Mouse (Mus musculus) neural tube, embryonic 15.5 days (tissue): ENCODE data around the gene Fras1. TPM values are rescaled to one million over a fixed set of nuclear protein-coding genes. Genes with fewer than 3 reads are reported as not detected.

ENCODE experiments used
- ATAC-seq: fragments of 200-750 bp; cut with Nextera tagmentation; 2 replicates; pipeline ENCODE4 v1.8.0; 2017; ENCODE audit warnings: mild to moderate bottlenecking, moderate TSS enrichment, moderate library complexity; ENCODE audit not compliant: low FRiP score
- H3K27ac ChIP-seq: fragments of 300-500 bp; sonication (generic); replicated peaks from 2 replicates; pipeline ENCODE4 v1.5.1; 2015; ENCODE audit warnings: mild to moderate bottlenecking, inconsistent platforms
- H3K27me3 ChIP-seq: fragments of 300-500 bp; sonication (generic); replicated peaks from 2 replicates; pipeline ENCODE4 v1.6.1; 2015; ENCODE audit warnings: inconsistent platforms
- H3K36me3 ChIP-seq: fragments of 300-500 bp; sonication (generic); 2 replicates; pipeline ENCODE4 v1.6.1; 2015; ENCODE audit warnings: inconsistent platforms
- H3K4me1 ChIP-seq: fragments of 300-500 bp; sonication (generic); 2 replicates; pipeline ENCODE4 v1.6.1; 2015; ENCODE audit warnings: inconsistent platforms
- H3K4me2 ChIP-seq: fragments of 300-500 bp; sonication (generic); 2 replicates; pipeline ENCODE4 v1.6.1; 2015; ENCODE audit warnings: inconsistent platforms, mild to moderate bottlenecking, moderate library complexity
- H3K4me3 ChIP-seq: fragments of 300-500 bp; sonication (generic); replicated peaks from 2 replicates; pipeline ENCODE4 v1.5.1; 2015; ENCODE audit warnings: mild to moderate bottlenecking, inconsistent platforms
- H3K9ac ChIP-seq: fragments of 300-500 bp; sonication (generic); replicated peaks from 2 replicates; pipeline ENCODE4 v1.6.1; 2015; ENCODE audit warnings: mild to moderate bottlenecking, inconsistent platforms
- H3K9me3 ChIP-seq: fragments of 300-500 bp; sonication (generic); replicated peaks from 2 replicates; pipeline ENCODE4 v1.6.1; 2016; ENCODE audit warnings: inconsistent platforms
- whole genome bisulfite sequencing: fragments of 180-500 bp; shearing (Covaris S2); methylation state at CpG from one replicate; pipeline ENCODE4 v1.1.7; 2015; ENCODE audit warnings: mixed read lengths; 5-methylcytosine and 5-hydroxymethylcytosine counted together
- polyA plus RNA-seq: library from polyadenylated mRNA; unstranded; fragments of >200 nt; fragmentation: Nextera tagmentation; extraction: Ambion mirVana; gene quantifications from 2 replicates; pipeline ENCODE4 v1.2.1, GENCODE M21; 2015

The Fras1 gene
- polyA plus RNA-seq, 1 experiment from 2014 or later: 5.3 TPM

DNA sequence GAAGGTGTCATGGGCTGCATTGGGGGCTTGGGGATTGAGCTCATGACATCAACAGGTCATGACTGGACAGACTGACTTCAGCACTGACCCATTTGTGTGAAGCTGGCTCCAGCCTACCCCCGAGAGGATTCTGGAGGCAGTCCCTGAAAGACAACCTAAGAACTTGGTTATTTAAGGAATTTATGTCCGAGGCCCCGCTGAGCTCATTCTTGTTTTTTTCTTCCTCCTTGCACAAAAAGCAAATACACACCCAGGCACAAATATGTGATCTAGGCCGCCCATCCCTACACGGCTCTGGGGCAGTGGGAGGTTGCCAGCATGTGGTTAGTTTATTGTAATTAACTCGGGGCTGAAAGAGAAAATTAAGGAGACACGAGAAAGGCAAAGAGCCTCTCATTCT is 428.4 kb downstream of the Fras1 start:
- Histone ChIP-seq H3K36me3 (no peaks in the 10 kb centered on the region), H3K4me3 (no peak overlapping the region), H3K27me3 (no peaks in the 10 kb centered on the region), H3K27ac (no peak overlapping the region), H3K4me2 (no peak overlapping the region), H3K4me1 (no peaks in the 10 kb centered on the region; the same call in 1 of the 2 replicates), H3K9ac (no peak overlapping the region), H3K9me3 (no peaks in the 10 kb centered on the region)
- WGBS: 23% methylated on average over 7 of the region's 7 CpGs
- ATAC-seq: no peak

DNA sequence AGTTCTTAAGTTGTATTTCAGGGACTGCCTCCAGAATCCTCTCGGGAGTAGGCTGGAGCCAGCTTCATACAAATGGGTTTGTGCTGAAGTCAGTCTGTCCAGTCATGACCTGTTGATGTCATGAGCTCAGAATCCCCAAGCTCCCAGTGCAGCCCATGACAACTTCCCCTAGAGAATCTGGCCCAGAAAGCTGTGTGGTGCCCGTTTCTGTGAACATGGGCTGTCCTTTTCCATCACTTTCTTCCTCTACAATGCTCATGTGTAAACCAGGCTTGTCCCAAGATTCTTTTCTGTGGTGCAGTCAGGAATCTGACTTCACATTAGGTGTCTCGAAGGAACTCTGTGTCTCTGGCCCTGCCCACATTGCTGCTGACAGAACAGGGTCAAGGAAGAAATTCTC is 429.3 kb downstream of the Fras1 start:
- Histone ChIP-seq H3K9me3 (no peaks in the 10 kb centered on the region), H3K27ac (no peak overlapping the region), H3K4me2 (no peak overlapping the region), H3K27me3 (no peaks in the 10 kb centered on the region), H3K9ac (no peak overlapping the region), H3K4me3 (no peak overlapping the region), H3K36me3 (no peaks in the 10 kb centered on the region), H3K4me1 (no peaks in the 10 kb centered on the region; the same call in 1 of the 2 replicates)
- 62% methylated on average over 3 of the region's 3 CpGs for WGBS
- no peak for ATAC-seq

DNA sequence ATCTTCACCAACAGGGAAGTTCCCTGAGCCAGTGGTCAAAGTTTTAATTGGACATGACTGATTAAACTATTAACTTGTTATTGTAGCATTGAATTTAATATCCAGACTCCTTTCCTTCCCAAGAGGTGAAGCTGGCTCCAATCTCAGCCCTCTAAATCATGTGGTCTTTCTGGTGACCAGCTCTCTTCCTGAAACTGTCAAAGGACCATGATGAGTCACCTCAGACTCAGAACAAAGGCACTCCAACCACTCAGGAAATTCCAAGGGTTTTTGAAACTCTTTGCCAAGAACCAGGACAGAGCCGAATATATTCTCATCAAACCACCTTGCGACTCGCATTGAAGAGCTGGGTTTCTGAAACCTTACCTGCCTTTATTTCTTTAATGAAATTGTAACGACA is 430.5 kb downstream of the Fras1 start:
- WGBS: 87% methylated on average over 4 of the region's 4 CpGs
- Histone ChIP-seq H3K27ac (no peak overlapping the region), H3K36me3 (no peaks in the 10 kb centered on the region), H3K4me3 (no peak overlapping the region), H3K4me2 (no peak overlapping the region), H3K4me1 (no peaks in the 10 kb centered on the region; the same call in 1 of the 2 replicates), H3K27me3 (no peaks in the 10 kb centered on the region), H3K9me3 (no peaks in the 10 kb centered on the region), H3K9ac (no peak overlapping the region)
- no peak for ATAC-seq

DNA sequence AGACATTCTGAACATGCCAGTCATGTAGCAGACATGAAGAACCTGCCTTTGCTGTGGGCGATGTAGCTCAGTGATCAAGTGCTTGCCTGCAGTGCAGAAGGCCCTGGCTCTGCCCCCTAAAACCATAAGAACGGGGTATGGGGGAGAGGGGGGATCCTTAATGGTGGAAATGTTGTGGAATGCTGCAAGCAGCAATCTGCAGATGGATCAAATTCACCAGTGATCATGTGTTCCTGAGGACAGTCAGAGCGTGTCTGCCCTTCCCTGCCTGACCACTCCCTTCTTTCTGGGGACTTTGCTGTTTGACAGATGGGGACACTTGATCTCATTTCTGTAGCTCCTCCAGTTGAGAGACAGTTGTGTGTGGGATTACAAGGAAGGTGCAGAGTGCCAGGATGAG is 431.1 kb downstream of the Fras1 start:
- Histone ChIP-seq H3K27me3 (no peaks in the 10 kb centered on the region), H3K4me2 (no peak overlapping the region), H3K9ac (no peak overlapping the region), H3K27ac (no peak overlapping the region), H3K4me1 (no peaks in the 10 kb centered on the region; the same call in 1 of the 2 replicates), H3K36me3 (no peaks in the 10 kb centered on the region), H3K4me3 (no peak overlapping the region), H3K9me3 (no peaks in the 10 kb centered on the region)
- no peak for ATAC-seq
- WGBS: 86% methylated on average over 3 of the region's 3 CpGs

DNA sequence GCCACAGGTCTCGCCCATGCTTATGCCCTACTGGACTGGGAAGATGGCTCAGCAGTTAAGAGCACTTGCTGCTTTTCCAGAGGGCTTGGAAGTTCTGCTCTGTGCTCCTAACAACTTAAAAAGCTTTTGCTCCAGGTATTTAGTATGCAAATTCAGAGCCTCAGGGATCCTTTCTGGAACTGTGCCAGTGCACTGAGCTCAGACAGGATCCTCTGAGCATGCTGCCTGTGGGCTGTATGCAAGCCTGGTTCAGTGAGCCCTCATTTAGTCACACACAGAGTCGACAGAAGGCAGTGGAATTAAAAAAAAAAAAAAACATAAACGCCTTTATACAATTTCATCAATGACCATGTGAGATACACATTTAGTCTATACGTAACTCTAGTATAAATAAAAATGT is 436.9 kb downstream of the Fras1 start:
- Histone ChIP-seq H3K4me1 (0 out of 2 replicates have a peak, but pooled peaks cover 3% of the 10 kb centered on the region), H3K9ac (no peak overlapping the region), H3K9me3 (no peaks in the 10 kb centered on the region), H3K27ac (no peak overlapping the region), H3K36me3 (no peaks in the 10 kb centered on the region), H3K27me3 (no peaks in the 10 kb centered on the region), H3K4me3 (no peak overlapping the region), H3K4me2 (no peak overlapping the region)
- 62% methylated on average over 4 of the region's 4 CpGs for WGBS
- ATAC-seq: no peak

DNA sequence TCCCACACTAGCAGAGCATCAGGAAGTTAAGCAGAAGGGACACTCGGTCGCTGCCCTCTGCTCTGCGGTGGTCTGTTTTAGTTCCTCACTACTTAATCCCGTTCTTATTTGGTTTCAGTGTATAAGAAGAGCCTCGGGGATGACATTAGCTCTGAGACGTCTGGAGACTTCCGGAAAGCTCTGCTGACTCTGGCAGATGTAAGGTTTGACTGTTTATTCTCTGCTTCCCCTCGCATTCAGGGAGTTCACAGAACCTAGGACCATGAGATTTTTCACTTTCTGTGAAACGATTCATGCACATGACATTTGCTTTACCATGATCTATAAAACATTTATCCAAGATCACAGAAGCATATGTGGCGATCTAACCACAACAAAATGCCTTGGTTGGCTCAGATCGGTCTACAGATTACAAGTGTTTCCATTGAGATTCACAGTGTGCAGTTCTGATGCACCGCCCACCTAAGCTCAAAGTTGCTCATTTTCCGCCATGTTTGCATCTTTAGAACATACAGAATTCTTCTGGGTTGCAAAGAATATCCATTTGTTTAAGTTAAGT is 451.1 kb downstream of the Fras1 start:
- no peaks in the 10 kb centered on the region for H3K27me3 ChIP-seq
- no peak overlapping the region for H3K9ac ChIP-seq
- H3K36me3 ChIP-seq: no peaks in the 10 kb centered on the region
- H3K4me1 ChIP-seq: no peaks in the 10 kb centered on the region
- WGBS: 90% methylated on average over 13 of the region's 13 CpGs
- ATAC-seq: no peak
- no peak overlapping the region for H3K27ac ChIP-seq
- H3K4me2 ChIP-seq: no peak overlapping the region
- H3K4me3 ChIP-seq: no peak overlapping the region
- no peaks in the 10 kb centered on the region for H3K9me3 ChIP-seq

DNA sequence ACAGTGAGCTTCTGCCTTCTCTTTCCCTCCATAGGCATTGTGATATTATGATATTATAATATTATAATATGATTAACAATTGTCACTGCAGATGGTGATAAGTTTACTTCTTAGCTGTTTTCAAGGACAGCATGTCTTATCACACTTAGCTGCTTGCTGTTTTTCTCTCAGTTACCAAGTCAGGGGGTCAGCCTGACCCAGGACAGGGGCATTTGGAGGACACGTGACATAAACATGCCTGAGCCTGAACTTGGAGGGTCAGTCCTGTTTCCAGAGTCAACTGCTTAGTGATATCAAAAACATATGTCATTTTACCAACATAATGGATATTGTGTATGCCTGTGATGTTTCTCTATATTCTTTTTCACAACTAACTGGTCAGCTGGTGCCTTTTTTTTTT is 453.4 kb downstream of the Fras1 start:
- Histone ChIP-seq H3K9me3 (no peaks in the 10 kb centered on the region), H3K4me1 (no peaks in the 10 kb centered on the region), H3K36me3 (no peaks in the 10 kb centered on the region), H3K9ac (no peak overlapping the region), H3K4me2 (no peak overlapping the region), H3K27me3 (no peaks in the 10 kb centered on the region), H3K27ac (no peak overlapping the region), H3K4me3 (no peak overlapping the region)
- 79% methylated on average over 1 of the region's 1 CpGs for WGBS
- ATAC-seq: no peak

Other genes starting within 250 kb of the Fras1 start
- 15.3 and 21.1 TPM in 2 replicates for gene Cnot6l, start 209.8 kb upstream of the Fras1 start, polyA plus RNA-seq
- gene Mrpl1, start 164.5 kb upstream of the Fras1 start, polyA plus RNA-seq: 15.5 and 19.1 TPM in 2 replicates